Mouse (Mus musculus) liver, embryonic 14.5 days (tissue): ENCODE measurements around the gene Sash1.

Source experiments
- CTCF ChIP-seq: IDR thresholded peaks from 2 replicates; pipeline ENCODE4 v1.5.1; 2016; ENCODE audit warnings: antibody characterized with exemption, low read depth, control low read depth
- EP300 ChIP-seq: IDR thresholded peaks from 2 replicates; pipeline ENCODE4 v1.6.1; 2016; ENCODE audit warnings: antibody characterized with exemption, low read depth

DNA sequence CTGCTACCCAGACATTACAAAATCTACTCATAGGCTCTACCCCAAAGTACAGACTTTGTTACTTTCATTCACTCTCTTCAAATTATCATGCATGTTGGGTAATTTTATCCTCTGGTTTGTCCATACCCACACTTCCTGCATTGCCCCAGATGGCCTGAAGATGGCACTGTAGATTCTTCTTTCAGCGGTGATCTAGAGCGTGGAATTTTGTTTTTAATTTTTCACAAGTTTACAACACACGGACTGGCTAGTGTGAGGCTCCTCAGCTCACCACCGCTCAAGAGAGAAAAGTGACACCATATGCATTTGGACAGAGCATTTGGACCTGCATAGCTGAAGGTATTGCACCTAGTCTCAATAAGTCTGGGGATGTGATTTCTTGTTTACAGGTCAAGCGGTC, 93.5 kb downstream of the Sash1 start:
- TF ChIP-seq EP300 (no peak), CTCF (peak; percentile 67)
